Mouse (Mus musculus) CD8-positive naive resting alpha-beta T cell, adult 2 months (primary cell): ENCODE results near the gene Enox2.

Experiments
- DNase-seq, 2 experiments: peaks; one replicate each; pipeline ENCODE4 v3.0.0; 2022; ENCODE audit warnings: low read depth in 2 of 2, low spot score in 2 of 2

The Enox2 gene

DNA sequence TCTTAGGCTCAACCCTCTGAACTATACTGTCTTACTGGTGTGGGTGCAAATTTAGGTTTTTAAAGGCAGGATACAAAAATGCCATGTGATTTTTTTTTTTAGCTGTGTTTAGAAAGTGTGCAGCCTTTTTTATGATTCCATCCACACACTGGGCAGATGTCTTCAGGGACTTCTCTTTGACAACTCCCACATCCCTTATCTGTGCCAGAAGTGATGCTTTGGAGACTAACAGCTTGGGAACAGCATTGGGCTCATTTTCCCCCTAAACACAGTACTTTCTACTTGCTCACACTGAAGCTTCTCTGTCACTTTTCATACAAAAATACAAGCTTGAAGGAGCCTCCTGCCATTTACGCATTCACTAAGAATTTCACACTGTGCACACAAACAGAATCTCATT lies 282.4 kb downstream of the Enox2 start:
- no peak for DNase-seq

DNA sequence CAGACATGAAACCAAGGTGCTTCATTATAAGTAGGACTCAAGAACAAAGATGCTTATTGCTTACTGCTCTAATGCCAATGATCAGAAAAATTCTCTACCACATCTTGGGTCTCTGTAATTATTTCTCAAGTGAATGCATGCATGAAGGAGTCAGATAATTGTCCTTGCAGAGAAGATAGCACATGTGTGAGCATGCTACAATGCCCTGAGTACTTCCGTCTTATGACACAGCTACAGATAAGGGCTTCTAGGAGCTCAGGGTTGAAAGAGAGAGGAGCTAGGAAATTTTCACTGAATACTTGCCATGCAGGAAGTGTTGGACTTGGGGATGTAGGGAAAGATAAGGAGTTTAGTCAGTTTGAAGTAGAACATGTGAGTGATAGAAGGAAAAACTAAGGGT lies 285.2 kb downstream of the Enox2 start:
- no peak for DNase-seq

DNA sequence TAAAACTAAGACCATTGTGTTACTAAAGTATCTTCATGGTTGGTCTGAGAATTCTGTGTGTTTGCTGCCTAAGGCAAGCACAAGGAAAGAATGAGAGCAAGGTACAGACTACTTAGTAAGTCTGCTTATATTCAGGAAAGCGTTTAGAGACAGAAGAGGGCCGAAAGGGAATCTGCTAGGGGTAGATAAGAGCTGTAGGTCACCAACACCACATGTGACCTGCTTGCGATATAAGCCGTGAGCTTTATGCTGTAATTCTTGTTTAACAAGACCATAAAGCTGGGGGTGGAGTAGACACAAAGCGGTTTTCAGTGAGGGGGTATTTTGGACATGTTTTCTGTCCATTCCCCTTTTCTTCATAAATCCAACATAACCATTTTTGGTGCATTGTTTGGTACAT lies 302.4 kb downstream of the Enox2 start:
- no peak for DNase-seq

DNA sequence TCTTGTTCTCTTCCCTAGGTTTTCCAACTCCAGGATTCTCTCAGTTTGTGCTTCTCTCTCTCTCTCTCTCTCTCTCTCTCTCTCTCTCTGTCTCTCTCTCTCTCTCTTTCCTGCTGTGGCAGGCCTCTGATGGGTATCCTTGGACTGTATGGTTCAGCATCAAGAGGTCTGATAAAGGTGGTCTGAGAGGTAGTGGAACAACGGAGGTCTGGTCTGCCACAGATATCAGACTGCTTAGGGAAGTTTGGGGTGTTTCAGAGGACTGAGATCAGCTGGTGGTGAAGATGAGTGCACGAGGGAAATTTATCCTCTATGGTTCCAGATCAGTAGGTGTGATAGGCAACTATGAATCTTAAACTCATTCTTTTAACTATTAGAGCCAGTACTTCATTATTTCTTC lies 303.6 kb downstream of the Enox2 start:
- DNase-seq, result no peak
